Mouse (Mus musculus): ENCODE data around the gene Usp6nl. TPM values are rescaled to one million over a fixed set of nuclear protein-coding genes. Genes with fewer than 3 reads are reported as not detected.

Gene Usp6nl
- total and polyA plus RNA-seq, 2 experiments from 2014 or later: 5.7 to 16.7 TPM

DNA sequence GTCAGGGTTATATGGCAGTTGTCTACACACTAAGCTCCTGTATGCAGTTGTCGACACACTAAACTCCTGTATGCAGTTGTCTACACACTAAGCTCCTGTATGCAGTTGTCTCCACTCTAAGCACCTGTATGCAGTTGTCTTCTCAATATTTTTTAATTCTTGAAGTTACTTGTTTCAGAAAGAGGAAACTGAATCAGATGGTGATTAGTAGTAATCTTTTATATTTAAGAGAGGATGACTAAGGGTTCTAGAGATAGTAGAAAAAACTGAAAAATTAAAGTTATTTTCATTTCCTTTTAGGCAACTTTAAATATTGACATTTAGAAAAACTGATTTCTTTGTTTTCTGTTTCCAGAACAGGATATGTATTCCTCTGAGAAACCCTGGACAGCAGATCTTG is 13.5 kb downstream of the Usp6nl start:
- no peaks in the 10 kb centered on the region; the same call in 1 of the 2 replicates for H3K4me1 ChIP-seq (ENCODE audit: insufficient read depth, low read length)
- DNase-seq (ENCODE audit: low spot score) (no peak), ATAC-seq (ENCODE audit: low FRiP score) (no peak)
- no peaks in the 10 kb centered on the region for H3K36me3 ChIP-seq (ENCODE audit: insufficient read depth, low read length)
- TF ChIP-seq CTCF (IDR thresholded peaks at IDR 0.05): no peak
- no peak overlapping the region for H3K4me2 ChIP-seq (ENCODE audit: low read depth, low read length, poor library complexity, severe bottlenecking)
- H3K27me3 ChIP-seq (ENCODE audit: insufficient read depth, low read length): no peaks in the 10 kb centered on the region
- H3K9ac ChIP-seq (replicated peaks; ENCODE audit: low read length, poor library complexity, severe bottlenecking): no peak overlapping the region
- no peaks in the 10 kb centered on the region for H3K9me3 ChIP-seq (ENCODE audit: low read length)
- H3K27ac ChIP-seq (ENCODE audit: low read depth, low read length): no peak overlapping the region
- WGBS: 96% methylated on average over 1 of the region's 1 CpGs
- H3K4me3 ChIP-seq (ENCODE audit: low read depth, low read length): no peak overlapping the region

DNA sequence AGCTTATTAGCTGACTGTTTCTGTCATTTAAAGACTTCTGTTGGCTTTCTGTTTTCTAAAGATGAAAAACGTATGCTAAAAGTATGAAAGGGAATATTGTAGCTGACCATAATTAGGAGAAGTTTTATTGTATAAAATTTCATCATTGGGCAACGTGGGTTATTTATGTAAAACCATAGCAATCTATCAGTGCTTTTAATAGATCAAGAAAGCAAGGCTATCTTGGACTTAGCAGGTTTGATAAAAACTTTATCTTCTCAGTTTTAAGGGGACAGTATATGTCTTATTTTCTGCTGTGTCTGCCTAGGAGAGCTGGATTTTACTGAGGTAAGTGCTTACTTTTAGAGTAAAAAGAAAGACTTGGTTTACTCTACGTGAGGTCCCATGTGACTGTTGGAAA is 14.2 kb downstream of the Usp6nl start:
- DNase-seq (ENCODE audit: low spot score) (no peak), ATAC-seq (ENCODE audit: low FRiP score) (no peak)
- Histone ChIP-seq H3K4me1 (ENCODE audit: insufficient read depth, low read length) (no peaks in the 10 kb centered on the region; the same call in 1 of the 2 replicates), H3K9ac (replicated peaks; ENCODE audit: low read length, poor library complexity, severe bottlenecking) (no peak overlapping the region), H3K4me2 (ENCODE audit: low read depth, low read length, poor library complexity, severe bottlenecking) (no peak overlapping the region), H3K4me3 (ENCODE audit: low read depth, low read length) (no peak overlapping the region), H3K27me3 (ENCODE audit: insufficient read depth, low read length) (no peaks in the 10 kb centered on the region), H3K27ac (ENCODE audit: low read depth, low read length) (no peak overlapping the region), H3K36me3 (ENCODE audit: insufficient read depth, low read length) (no peaks in the 10 kb centered on the region), H3K9me3 (ENCODE audit: low read length) (no peaks in the 10 kb centered on the region)
- 93% methylated on average over 3 of the region's 3 CpGs for WGBS
- no peak for TF ChIP-seq CTCF (IDR thresholded peaks at IDR 0.05)

DNA sequence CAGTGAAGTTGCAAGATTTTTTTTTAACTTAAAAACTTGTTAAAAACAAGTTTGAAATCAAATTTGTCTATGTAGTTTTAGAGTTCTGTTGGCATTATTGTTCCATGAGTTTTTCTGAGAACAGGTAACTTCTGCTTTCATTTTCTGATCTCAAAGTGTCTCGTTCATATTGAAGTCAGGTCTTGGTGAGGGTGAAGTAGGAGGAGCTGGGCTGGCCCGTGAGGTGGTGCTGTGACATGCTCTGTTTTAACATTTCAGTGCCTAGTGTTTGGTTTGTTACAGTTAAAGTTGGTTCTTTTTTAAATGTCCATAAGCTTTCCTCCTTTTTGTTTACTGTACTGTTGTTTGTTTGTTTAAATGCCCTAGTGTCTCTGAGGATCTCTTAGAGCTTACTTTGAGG is 15.0 kb downstream of the Usp6nl start:
- no peaks in the 10 kb centered on the region for H3K27me3 ChIP-seq (ENCODE audit: insufficient read depth, low read length)
- DNase-seq (ENCODE audit: low spot score) (no peak), ATAC-seq (ENCODE audit: low FRiP score) (no peak)
- 88% methylated on average over 2 of the region's 2 CpGs for WGBS
- no peak overlapping the region for H3K9ac ChIP-seq (replicated peaks; ENCODE audit: low read length, poor library complexity, severe bottlenecking)
- no peak overlapping the region for H3K27ac ChIP-seq (ENCODE audit: low read depth, low read length)
- H3K4me1 ChIP-seq (ENCODE audit: insufficient read depth, low read length): no peaks in the 10 kb centered on the region; the same call in 1 of the 2 replicates
- TF ChIP-seq CTCF (IDR thresholded peaks at IDR 0.05): no peak
- H3K4me3 ChIP-seq (ENCODE audit: low read depth, low read length): no peak overlapping the region
- no peak overlapping the region for H3K4me2 ChIP-seq (ENCODE audit: low read depth, low read length, poor library complexity, severe bottlenecking)
- no peaks in the 10 kb centered on the region for H3K36me3 ChIP-seq (ENCODE audit: insufficient read depth, low read length)
- H3K9me3 ChIP-seq (ENCODE audit: low read length): no peaks in the 10 kb centered on the region

DNA sequence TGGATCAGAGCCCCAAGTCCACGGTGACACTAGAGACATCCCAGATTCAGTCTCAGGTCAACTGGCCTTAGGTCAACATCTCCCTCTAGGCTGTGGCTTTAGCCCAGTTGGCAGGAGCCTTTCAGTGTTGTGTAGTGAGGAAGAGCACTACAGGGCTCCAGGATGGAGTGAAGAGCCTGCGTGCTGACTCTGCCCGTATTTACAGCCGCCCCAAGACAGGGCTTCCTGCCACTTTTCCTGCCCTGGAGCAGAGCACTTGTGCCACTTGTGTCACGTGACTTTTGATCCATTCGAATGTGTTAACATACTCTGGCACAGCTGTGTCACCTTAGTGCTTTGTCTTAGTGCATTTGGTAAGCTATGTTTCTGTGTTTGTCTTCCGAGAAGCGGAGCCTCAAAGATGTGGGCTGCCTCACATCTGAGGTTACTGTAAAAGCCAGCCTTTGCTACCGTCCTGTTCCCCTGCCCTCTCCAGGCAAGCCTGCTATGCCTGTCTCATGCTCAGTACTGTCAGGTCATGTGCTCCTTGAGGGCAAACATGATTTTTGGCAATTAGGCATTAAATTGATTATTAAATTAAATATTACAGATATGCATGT is 15.7 kb downstream of the Usp6nl start:
- Histone ChIP-seq H3K4me3 (ENCODE audit: low read depth, low read length) (no peak overlapping the region), H3K4me1 (ENCODE audit: insufficient read depth, low read length) (no peaks in the 10 kb centered on the region), H3K9ac (replicated peaks; ENCODE audit: low read length, poor library complexity, severe bottlenecking) (no peak overlapping the region), H3K27ac (ENCODE audit: low read depth, low read length) (no peak overlapping the region), H3K4me2 (ENCODE audit: low read depth, low read length, poor library complexity, severe bottlenecking) (no peak overlapping the region), H3K27me3 (ENCODE audit: insufficient read depth, low read length) (no peaks in the 10 kb centered on the region), H3K36me3 (ENCODE audit: insufficient read depth, low read length) (no peaks in the 10 kb centered on the region), H3K9me3 (ENCODE audit: low read length) (no peaks in the 10 kb centered on the region)
- no peak for TF ChIP-seq CTCF (IDR thresholded peaks at IDR 0.05)
- DNase-seq (ENCODE audit: low spot score): no peak
- WGBS: 76% methylated on average over 9 of the region's 9 CpGs
- ATAC-seq (ENCODE audit: low FRiP score): no peak

DNA sequence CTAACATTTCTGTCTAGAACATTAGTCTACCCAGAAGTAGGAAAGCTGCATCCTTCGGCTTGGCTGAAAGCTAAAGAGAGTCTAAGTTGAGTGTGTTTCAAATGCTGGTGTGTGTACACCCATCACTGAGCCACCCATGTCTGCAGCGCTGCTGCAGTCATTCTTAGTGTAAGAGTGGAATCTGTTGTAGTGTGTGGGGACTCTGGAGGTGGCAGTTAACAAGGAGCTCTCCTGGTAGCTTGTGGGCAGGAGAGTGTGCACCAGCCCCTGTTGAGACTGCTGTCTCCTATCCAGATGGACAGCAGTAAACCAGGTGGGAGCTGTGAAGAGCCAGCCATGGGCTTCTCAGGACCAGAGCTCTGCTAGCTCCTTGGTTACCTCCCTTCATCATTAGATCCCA is 18.0 kb downstream of the Usp6nl start:
- Histone ChIP-seq H3K9ac (replicated peaks; ENCODE audit: low read length, poor library complexity, severe bottlenecking) (no peak overlapping the region), H3K27ac (ENCODE audit: low read depth, low read length) (no peak overlapping the region), H3K4me1 (ENCODE audit: insufficient read depth, low read length) (no peaks in the 10 kb centered on the region), H3K4me2 (ENCODE audit: low read depth, low read length, poor library complexity, severe bottlenecking) (no peak overlapping the region), H3K4me3 (ENCODE audit: low read depth, low read length) (no peak overlapping the region), H3K27me3 (ENCODE audit: insufficient read depth, low read length) (no peaks in the 10 kb centered on the region), H3K36me3 (ENCODE audit: insufficient read depth, low read length) (no peaks in the 10 kb centered on the region), H3K9me3 (ENCODE audit: low read length) (no peaks in the 10 kb centered on the region)
- no peak for TF ChIP-seq CTCF (IDR thresholded peaks at IDR 0.05)
- no peak for DNase-seq (ENCODE audit: low spot score)
- 97% methylated on average over 2 of the region's 2 CpGs for WGBS
- no peak for ATAC-seq (ENCODE audit: low FRiP score)

DNA sequence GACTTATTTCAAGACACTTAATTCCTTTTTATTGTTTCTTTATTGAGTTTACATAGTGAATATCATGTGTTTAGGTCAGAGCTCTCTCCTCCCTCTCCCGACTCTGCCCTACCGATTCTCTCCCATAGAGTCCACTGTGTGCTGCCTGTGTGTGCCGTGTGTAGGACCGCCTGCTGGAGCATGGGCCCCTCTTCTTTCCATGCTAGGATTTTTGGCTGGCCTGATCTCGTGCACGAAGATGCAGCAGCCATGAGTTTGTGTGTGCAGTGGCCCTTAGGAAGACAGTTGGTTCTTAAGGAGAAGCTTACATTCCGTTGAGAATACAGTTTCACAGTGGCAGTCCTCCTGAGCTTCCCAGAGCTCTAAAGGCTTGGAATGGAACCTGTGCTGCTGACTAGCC is 19.0 kb downstream of the Usp6nl start:
- 86% methylated on average over 7 of the region's 7 CpGs for WGBS
- Histone ChIP-seq H3K4me3 (ENCODE audit: low read depth, low read length) (no peak overlapping the region), H3K27me3 (ENCODE audit: insufficient read depth, low read length) (no peaks in the 10 kb centered on the region), H3K4me2 (ENCODE audit: low read depth, low read length, poor library complexity, severe bottlenecking) (no peak overlapping the region), H3K9me3 (ENCODE audit: low read length) (no peaks in the 10 kb centered on the region), H3K4me1 (ENCODE audit: insufficient read depth, low read length) (no peaks in the 10 kb centered on the region), H3K36me3 (ENCODE audit: insufficient read depth, low read length) (no peaks in the 10 kb centered on the region), H3K27ac (ENCODE audit: low read depth, low read length) (no peak overlapping the region), H3K9ac (replicated peaks; ENCODE audit: low read length, poor library complexity, severe bottlenecking) (no peak overlapping the region)
- ATAC-seq (ENCODE audit: low FRiP score) (no peak), DNase-seq (ENCODE audit: low spot score) (no peak)
- no peak for TF ChIP-seq CTCF (IDR thresholded peaks at IDR 0.05)
